Mouse (Mus musculus): ENCODE measurements around the gene Ankrd34a.

- TF ChIP-seq EP300 (IDR thresholded peaks at IDR 0.05; ENCODE audit: low read length) (no peak), MAX (IDR thresholded peaks at IDR 0.05; ENCODE audit: low read length) (no peak)
These were observed 2.6 kb downstream of the Ankrd34a start for GRCm38 (mm10) chr3:96599069-96599393.

All from CH12.LX (cell line).